In genomic region chr17:29829136-29829535, GRCm38 (mm10) we compare ENCODE assay signal across 22 mouse cellular contexts.
DNase-seq lines count a peak whose midpoint lies in the region; ATAC-seq and TF ChIP-seq lines count a peak whose summit lies in the region.
"Had no signal": no experiment of that assay in that cellular context is flagged by ENCODE, and none has a peak within 500 bp of the region (broad histone marks: within the 10 kb centered on the region; RNA-seq: fewer than 3 reads in every experiment).

No protein-coding gene starts in this region.

- peak; percentile 48 to 55 for DNase-seq in cerebellum, postnatal 10 days
- DNase-seq in cerebellum, adult 9-11 months, result no peak
- peak; percentile 58 for DNase-seq in gastrocnemius, adult 2 months
- DNase-seq in gastrocnemius, adult 18-20 months (ENCODE audit: low spot score), result no peak
- DNase-seq in midbrain, embryonic 14.5 days, result no peak
- DNase-seq in midbrain, embryonic 10.5 days (ENCODE audit: low spot score), result no peak
- DNase-seq: adrenal gland, adult 8-10 months; adrenal gland, postnatal 25 days; cerebellum, adult 11-12 months; cerebellum, adult 8-10 months; gastrocnemius, postnatal 14 days; heart, adult 18-20 months; heart, postnatal 14 days; heart, postnatal 4 days had no signal

- ATAC-seq in midbrain, embryonic 14.5 days (ENCODE audit: low FRiP score, low TSS enrichment), result no peak
- ATAC-seq: activated CD4-positive, CD25-positive, alpha-beta regulatory T cell, adult 4 months; hindbrain, postnatal 0 days; inflammation-experienced regulatory T-cells, adult 6 months; intestine, embryonic 16.5 days had no signal

- H3K4me3 ChIP-seq in gastrocnemius, adult 2 months, result no peak overlapping the region
- H3K4me3 ChIP-seq in midbrain, embryonic 14.5 days (replicated peaks; ENCODE audit: low read depth, low read length), result no peak overlapping the region
- H3K4me3 ChIP-seq in midbrain, embryonic 10.5 days, result no peak overlapping the region
- H3K4me3 ChIP-seq: embryonic facial prominence, embryonic 12.5 days; embryonic facial prominence, embryonic 15.5 days; heart, embryonic 13.5 days had no signal

- H3K9me3 ChIP-seq in midbrain, embryonic 14.5 days (ENCODE audit: control insufficient read depth, low read length), result no peaks in the 10 kb centered on the region
- no peaks in the 10 kb centered on the region for H3K9me3 ChIP-seq in midbrain, embryonic 10.5 days (replicated peaks)
- H3K9me3 ChIP-seq: embryonic facial prominence, embryonic 12.5 days; embryonic facial prominence, embryonic 15.5 days; heart, embryonic 13.5 days had no signal

- H3K27ac ChIP-seq in gastrocnemius, adult 2 months, result peak overlapping the region; percentile 54; the same call in 1 of the 2 replicates
- 0 out of 2 replicates have a peak overlapping the region, but pooled peaks have one; percentile 26 for H3K27ac ChIP-seq in midbrain, embryonic 14.5 days (replicated peaks; ENCODE audit: low read depth, low read length)
- no peak overlapping the region for H3K27ac ChIP-seq in midbrain, embryonic 10.5 days (replicated peaks)
- H3K27ac ChIP-seq: embryonic facial prominence, embryonic 12.5 days; embryonic facial prominence, embryonic 15.5 days; heart, embryonic 13.5 days; hindbrain, embryonic 14.5 days; hindbrain, postnatal 0 days had no signal

- 77% methylated on average over 7 of the region's 7 CpGs for WGBS in midbrain, embryonic 14.5 days
- 82% methylated on average over 7 of the region's 7 CpGs for WGBS in midbrain, embryonic 10.5 days

- no peak overlapping the region for H3K4me2 ChIP-seq in midbrain, embryonic 14.5 days (ENCODE audit: low read length)
- H3K4me2 ChIP-seq: embryonic facial prominence, embryonic 12.5 days; embryonic facial prominence, embryonic 15.5 days; heart, embryonic 13.5 days; hindbrain, embryonic 14.5 days had no signal

- intact Hi-C loops in gastrocnemius, adult 2 months (cut with DNase I), result no loop called here

- H3K36me3 ChIP-seq in midbrain, embryonic 14.5 days (ENCODE audit: control insufficient read depth, insufficient read depth, low read length), result peaks cover 9% of the 10 kb centered on the region; the same call in 1 of the 2 replicates
- 0 out of 2 replicates have a peak, but pooled peaks cover 9% of the 10 kb centered on the region for H3K36me3 ChIP-seq in midbrain, embryonic 10.5 days
- H3K36me3 ChIP-seq: embryonic facial prominence, embryonic 12.5 days; embryonic facial prominence, embryonic 15.5 days; heart, embryonic 13.5 days had no signal

- H3K4me1 ChIP-seq in midbrain, embryonic 14.5 days (ENCODE audit: control insufficient read depth, insufficient read depth, low read length), result no peaks in the 10 kb centered on the region
- no peaks in the 10 kb centered on the region for H3K4me1 ChIP-seq in midbrain, embryonic 10.5 days
- H3K4me1 ChIP-seq: embryonic facial prominence, embryonic 12.5 days; embryonic facial prominence, embryonic 15.5 days had no signal

- H3K9ac ChIP-seq in midbrain, embryonic 14.5 days (replicated peaks; ENCODE audit: low read length), result no peak overlapping the region
- H3K9ac ChIP-seq: embryonic facial prominence, embryonic 12.5 days; embryonic facial prominence, embryonic 15.5 days; heart, embryonic 13.5 days; hindbrain, embryonic 14.5 days had no signal

- no peak for TF ChIP-seq CTCF in gastrocnemius, adult 2 months (IDR thresholded peaks at IDR 0.05)

- no peaks in the 10 kb centered on the region for H3K27me3 ChIP-seq in midbrain, embryonic 14.5 days (ENCODE audit: control insufficient read depth, insufficient read depth, low read length)
- H3K27me3 ChIP-seq in midbrain, embryonic 10.5 days (ENCODE audit: low read depth, poor library complexity, severe bottlenecking), result no peaks in the 10 kb centered on the region
- H3K27me3 ChIP-seq: embryonic facial prominence, embryonic 12.5 days; embryonic facial prominence, embryonic 15.5 days had no signal

Comparison
In these comparisons a context has a peak if more than half of its experiments do, and no peak if none do; other contexts are left out.
1. DNase-seq: peak in cerebellum, postnatal 10 days (2 of 2) and gastrocnemius, adult 2 months (single experiment); none in cerebellum, adult 9-11 months (single experiment), gastrocnemius, adult 18-20 months (single experiment), midbrain, embryonic 14.5 days (single experiment) and midbrain, embryonic 10.5 days (single experiment).